Mouse (Mus musculus): Measurements from ENCODE around the gene Slit3. TPM values are rescaled to one million over a fixed set of nuclear protein-coding genes. Genes with fewer than 3 reads are reported as not detected.

The Slit3 gene
- polyA plus RNA-seq, 1 experiment from 2014 or later, result 28.0 TPM

DNA sequence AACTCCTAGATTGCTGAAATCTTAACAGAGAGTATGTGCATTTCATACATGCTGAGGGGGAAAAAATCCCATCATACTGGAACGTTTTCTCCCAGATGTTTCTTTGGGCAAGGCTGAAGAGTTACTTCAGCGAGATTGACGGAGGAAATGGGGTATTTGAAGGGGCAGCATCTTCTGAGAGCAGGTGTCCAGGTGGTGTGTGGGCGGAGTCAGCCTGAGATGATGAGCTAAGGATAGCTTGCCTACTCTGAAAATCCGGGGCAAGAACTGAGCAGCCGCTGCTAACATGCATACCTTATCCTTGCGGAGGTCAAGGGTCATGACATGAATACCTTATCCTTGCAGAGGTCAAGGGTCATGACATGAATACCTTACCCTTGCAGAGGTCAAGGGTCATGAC lies 576.5 kb downstream of the Slit3 start:
- Histone ChIP-seq H3K27ac (no peak overlapping the region), H3K36me3 (peaks cover 41% of the 10 kb centered on the region), H3K4me1 (no peaks in the 10 kb centered on the region), H3K9me3 (no peaks in the 10 kb centered on the region), H3K4me3 (no peak overlapping the region), H3K9ac (no peak overlapping the region), H3K4me2 (no peak overlapping the region), H3K27me3 (no peaks in the 10 kb centered on the region)
- WGBS, result 90% methylated on average over 7 of the region's 7 CpGs
- no peak for ATAC-seq (ENCODE audit: insufficient number of reproducible peaks, insufficient read depth, low FRiP score, low TSS enrichment, low read depth)

DNA sequence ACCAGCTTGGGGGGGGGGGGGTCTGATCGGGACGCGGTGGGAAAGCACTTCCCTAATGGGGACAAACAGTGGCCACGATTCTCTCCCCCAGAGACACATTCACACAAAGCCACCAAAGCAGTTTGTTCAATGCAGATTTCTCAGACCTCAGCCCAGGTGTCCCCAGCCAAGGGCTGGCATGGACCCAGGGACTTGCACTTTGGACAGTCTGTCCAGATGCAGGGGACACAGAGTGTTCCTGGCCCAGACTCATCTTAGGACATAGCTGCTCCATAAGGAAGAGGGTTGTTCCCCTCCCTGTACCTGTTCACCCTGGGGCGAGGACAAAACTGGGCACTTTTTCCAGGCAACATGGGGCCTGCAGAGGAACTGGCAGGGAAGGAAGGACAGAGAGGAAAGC lies 577.9 kb downstream of the Slit3 start:
- H3K9me3 ChIP-seq, result peaks cover 11% of the 10 kb centered on the region
- ATAC-seq (ENCODE audit: insufficient number of reproducible peaks, insufficient read depth, low FRiP score, low TSS enrichment, low read depth), result no peak
- no peaks in the 10 kb centered on the region for H3K4me1 ChIP-seq
- H3K4me2 ChIP-seq, result no peak overlapping the region
- no peak overlapping the region for H3K27ac ChIP-seq
- H3K9ac ChIP-seq, result no peak overlapping the region
- 90% methylated on average over 5 of the region's 5 CpGs for WGBS
- peaks cover 52% of the 10 kb centered on the region for H3K36me3 ChIP-seq
- no peaks in the 10 kb centered on the region for H3K27me3 ChIP-seq
- no peak overlapping the region for H3K4me3 ChIP-seq

DNA sequence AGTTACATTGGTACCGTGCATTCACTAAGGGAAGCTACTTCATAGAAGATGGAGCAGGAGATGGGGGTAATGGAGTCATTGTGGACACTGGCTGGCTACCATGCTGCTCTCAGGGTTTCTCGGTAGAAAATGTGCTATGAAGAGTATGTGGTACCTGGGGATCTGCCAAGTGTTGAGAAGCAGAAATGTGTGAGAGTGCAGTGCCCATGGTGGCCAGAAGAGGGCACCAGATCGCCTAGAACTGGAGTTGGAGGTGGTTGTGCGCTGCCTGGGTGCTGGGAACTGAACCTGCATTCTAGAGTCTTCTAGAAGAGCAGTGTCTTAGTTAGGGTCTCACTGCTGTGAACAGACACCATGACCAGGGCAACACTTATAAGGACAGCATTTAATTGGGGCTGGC lies 582.4 kb downstream of the Slit3 start:
- H3K9me3 ChIP-seq, result peaks cover 11% of the 10 kb centered on the region
- H3K4me3 ChIP-seq, result no peak overlapping the region
- no peaks in the 10 kb centered on the region for H3K4me1 ChIP-seq
- no peak overlapping the region for H3K9ac ChIP-seq
- ATAC-seq (ENCODE audit: insufficient number of reproducible peaks, insufficient read depth, low FRiP score, low TSS enrichment, low read depth), result no peak
- H3K27me3 ChIP-seq, result no peaks in the 10 kb centered on the region
- H3K36me3 ChIP-seq, result peaks cover 81% of the 10 kb centered on the region
- no peak overlapping the region for H3K27ac ChIP-seq
- no peak overlapping the region for H3K4me2 ChIP-seq
- WGBS, result 71% methylated on average over 4 of the region's 4 CpGs

DNA sequence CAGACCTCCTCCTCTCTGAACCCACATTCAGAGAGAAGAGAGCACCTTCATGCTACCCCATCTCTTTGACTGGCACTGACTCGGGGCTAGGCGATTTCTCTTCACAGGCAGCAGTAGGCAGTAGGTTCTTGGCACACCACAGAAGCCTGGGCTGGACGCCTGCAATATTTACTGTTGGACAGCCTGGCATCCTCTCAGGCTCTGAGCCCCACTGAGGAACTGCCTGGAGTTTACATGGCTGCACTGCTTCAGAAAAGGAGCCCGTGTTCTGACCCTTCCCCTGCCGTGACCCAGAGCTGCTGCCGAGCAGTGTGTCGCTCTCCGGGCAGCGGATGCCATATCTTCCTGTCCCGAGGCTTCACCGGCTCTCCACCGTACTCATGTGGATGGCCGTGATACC lies 583.4 kb downstream of the Slit3 start:
- H3K36me3 ChIP-seq, result peaks cover 76% of the 10 kb centered on the region
- no peaks in the 10 kb centered on the region for H3K27me3 ChIP-seq
- H3K4me2 ChIP-seq, result no peak overlapping the region
- H3K27ac ChIP-seq, result no peak overlapping the region
- H3K9me3 ChIP-seq, result peaks cover 11% of the 10 kb centered on the region
- H3K4me1 ChIP-seq, result no peaks in the 10 kb centered on the region
- H3K4me3 ChIP-seq, result no peak overlapping the region
- no peak for ATAC-seq (ENCODE audit: insufficient number of reproducible peaks, insufficient read depth, low FRiP score, low TSS enrichment, low read depth)
- H3K9ac ChIP-seq, result no peak overlapping the region
- 96% methylated on average over 13 of the region's 13 CpGs for WGBS

DNA sequence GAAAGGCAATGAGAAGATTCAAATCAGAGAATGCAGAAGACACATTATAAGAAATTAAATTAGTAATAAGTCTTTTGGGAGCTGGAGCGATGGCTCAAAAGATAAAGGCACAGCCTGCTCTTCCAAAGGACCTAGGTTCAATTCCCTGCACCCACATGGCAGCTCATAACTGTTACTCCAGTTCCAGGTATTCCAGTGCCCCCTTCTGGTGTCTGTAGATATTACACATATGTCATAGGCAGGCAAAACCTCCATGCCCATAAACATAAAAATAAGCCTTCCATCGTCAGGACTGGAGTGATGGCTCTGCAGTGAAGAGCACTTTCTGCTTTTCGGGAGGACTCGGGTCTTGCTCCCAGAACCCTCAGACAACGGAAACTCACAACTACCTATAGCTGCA lies 583.9 kb downstream of the Slit3 start:
- no peak overlapping the region for H3K4me2 ChIP-seq
- peaks cover 71% of the 10 kb centered on the region for H3K36me3 ChIP-seq
- no peak for ATAC-seq (ENCODE audit: insufficient number of reproducible peaks, insufficient read depth, low FRiP score, low TSS enrichment, low read depth)
- no peak overlapping the region for H3K27ac ChIP-seq
- H3K9ac ChIP-seq, result no peak overlapping the region
- H3K4me3 ChIP-seq, result no peak overlapping the region
- H3K9me3 ChIP-seq, result peaks cover 11% of the 10 kb centered on the region
- H3K27me3 ChIP-seq, result no peaks in the 10 kb centered on the region
- H3K4me1 ChIP-seq, result no peaks in the 10 kb centered on the region
- 90% methylated on average over 5 of the region's 5 CpGs for WGBS

DNA sequence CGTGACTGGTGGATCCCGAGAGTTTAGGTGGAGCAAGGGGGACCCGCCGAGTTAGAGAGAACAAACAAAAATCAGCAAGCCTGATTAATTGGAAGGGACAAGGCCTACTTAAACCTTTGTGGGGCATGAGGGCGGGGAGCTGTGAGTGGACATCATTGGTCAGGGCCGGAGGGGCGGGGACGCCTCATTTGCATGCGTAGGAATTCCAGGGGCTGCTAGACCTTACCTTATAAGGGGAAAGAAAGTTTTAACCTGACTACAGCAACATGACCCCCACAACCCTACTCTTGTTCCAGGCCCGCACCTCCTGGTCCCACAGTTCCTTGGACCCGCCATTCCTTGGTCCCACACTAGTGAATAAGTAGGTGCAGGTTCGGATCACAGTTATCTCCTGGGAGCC lies 586.4 kb downstream of the Slit3 start:
- ATAC-seq (ENCODE audit: insufficient number of reproducible peaks, insufficient read depth, low FRiP score, low TSS enrichment, low read depth), result no peak
- no peaks in the 10 kb centered on the region for H3K27me3 ChIP-seq
- H3K27ac ChIP-seq, result no peak overlapping the region
- H3K4me2 ChIP-seq, result no peak overlapping the region
- peaks cover 59% of the 10 kb centered on the region for H3K36me3 ChIP-seq
- no peak overlapping the region for H3K9ac ChIP-seq
- H3K4me1 ChIP-seq, result no peaks in the 10 kb centered on the region
- 88% methylated on average over 12 of the region's 12 CpGs for WGBS
- H3K9me3 ChIP-seq, result peaks cover 11% of the 10 kb centered on the region
- no peak overlapping the region for H3K4me3 ChIP-seq

DNA sequence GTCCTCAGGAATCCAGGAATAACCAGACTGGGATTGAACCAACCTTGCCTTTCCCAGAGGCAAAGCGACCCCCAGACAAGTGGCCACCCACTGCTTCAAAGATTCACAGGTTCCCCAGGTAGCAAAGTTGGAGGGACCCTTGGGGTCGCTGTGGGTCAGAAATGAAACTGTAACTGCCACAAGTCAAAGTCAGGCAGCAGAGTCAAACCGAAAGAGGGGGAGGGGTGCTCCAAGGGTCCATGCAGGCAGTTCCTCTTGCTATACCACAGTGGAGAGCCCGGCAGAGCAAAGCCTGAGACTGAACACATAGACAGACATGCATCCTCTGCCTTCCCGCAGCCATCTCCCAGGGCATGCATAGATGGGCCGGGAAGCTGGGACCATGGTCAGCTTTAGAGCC lies 590.3 kb downstream of the Slit3 start:
- peaks cover 21% of the 10 kb centered on the region; the same call in 1 of the 2 replicates for H3K36me3 ChIP-seq
- no peak overlapping the region for H3K9ac ChIP-seq
- H3K4me2 ChIP-seq, result no peak overlapping the region
- no peaks in the 10 kb centered on the region for H3K9me3 ChIP-seq
- H3K27ac ChIP-seq, result no peak overlapping the region
- ATAC-seq (ENCODE audit: insufficient number of reproducible peaks, insufficient read depth, low FRiP score, low TSS enrichment, low read depth), result no peak
- no peaks in the 10 kb centered on the region for H3K27me3 ChIP-seq
- no peaks in the 10 kb centered on the region for H3K4me1 ChIP-seq
- 88% methylated on average over 6 of the region's 6 CpGs for WGBS
- H3K4me3 ChIP-seq, result no peak overlapping the region

DNA sequence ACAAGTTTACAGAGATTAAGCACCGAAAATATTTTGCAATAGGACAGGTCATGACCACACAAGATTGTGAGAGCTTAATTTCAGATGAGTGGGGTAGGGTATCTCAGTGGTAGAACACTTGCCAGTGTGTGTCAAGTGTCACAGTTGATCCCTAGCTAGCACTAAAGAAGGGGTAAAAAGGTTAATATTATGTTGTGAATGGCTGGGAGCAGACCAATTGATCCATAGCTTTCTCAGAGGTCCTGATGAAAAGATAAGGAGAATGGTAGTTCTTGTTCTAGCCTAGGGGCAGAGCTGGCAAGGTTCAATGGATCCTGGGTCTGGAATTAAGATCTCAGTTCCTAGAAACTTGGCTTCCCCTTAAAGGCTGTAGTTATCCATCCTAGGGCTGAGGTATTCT lies 597.9 kb downstream of the Slit3 start:
- no peak for ATAC-seq (ENCODE audit: insufficient number of reproducible peaks, insufficient read depth, low FRiP score, low TSS enrichment, low read depth)
- 67% methylated on average over 1 of the region's 1 CpGs for WGBS
- Histone ChIP-seq H3K27ac (no peak overlapping the region), H3K4me3 (no peak overlapping the region), H3K4me1 (no peaks in the 10 kb centered on the region), H3K9ac (no peak overlapping the region), H3K36me3 (no peaks in the 10 kb centered on the region), H3K27me3 (no peaks in the 10 kb centered on the region), H3K4me2 (no peak overlapping the region), H3K9me3 (no peaks in the 10 kb centered on the region)

DNA sequence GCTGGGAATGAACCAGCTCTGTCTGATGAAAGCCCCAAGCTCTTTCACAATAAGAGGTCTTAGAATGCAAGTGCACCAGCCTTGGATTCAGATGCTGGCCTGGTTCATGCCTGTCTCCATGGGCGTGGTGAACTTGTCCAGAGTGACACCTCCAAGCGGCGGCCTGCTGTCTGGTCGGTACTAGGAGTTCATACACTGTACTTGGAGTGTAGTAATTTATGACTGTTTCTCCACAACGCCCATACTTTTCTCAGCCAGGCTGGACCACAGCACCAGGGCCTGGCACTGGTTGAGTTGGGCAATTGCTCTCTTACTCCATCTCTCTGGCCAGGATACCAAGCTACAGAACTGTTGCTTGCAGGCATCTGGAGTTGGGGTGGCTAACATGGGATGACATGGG lies 602.9 kb downstream of the Slit3 start:
- Histone ChIP-seq H3K4me1 (0 out of 2 replicates have a peak, but pooled peaks cover 3% of the 10 kb centered on the region), H3K9me3 (no peaks in the 10 kb centered on the region), H3K36me3 (no peaks in the 10 kb centered on the region), H3K27ac (no peak overlapping the region), H3K27me3 (no peaks in the 10 kb centered on the region), H3K4me3 (no peak overlapping the region), H3K9ac (no peak overlapping the region), H3K4me2 (no peak overlapping the region)
- no peak for ATAC-seq (ENCODE audit: insufficient number of reproducible peaks, insufficient read depth, low FRiP score, low TSS enrichment, low read depth)
- 88% methylated on average over 5 of the region's 5 CpGs for WGBS

DNA sequence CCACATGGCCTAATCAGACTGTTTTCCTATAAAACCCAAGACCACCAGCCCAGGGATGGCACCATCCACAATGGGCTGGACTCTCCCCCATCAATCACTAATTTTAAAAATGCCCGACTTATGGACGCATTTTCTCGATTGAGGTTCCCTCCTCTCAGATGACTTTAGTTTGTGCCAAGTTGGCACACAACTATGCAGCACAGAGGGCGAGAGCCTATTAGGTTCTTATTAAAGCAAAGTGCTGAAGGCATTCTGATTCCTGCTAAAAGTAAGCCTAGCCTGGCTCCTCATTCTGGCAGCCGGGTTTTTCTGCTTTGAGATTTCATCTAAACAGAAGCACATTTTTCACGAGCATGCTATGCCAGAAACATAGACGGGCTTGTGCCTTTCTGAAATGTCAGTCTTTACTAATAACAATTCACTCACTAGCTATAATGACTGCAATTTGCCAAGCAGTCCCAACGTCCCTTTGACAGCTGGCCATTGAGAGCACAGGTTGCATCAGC lies 605.4 kb downstream of the Slit3 start:
- WGBS, result 57% methylated on average over 8 of the region's 8 CpGs
- Histone ChIP-seq H3K9me3 (no peaks in the 10 kb centered on the region), H3K4me1 (0 out of 2 replicates have a peak, but pooled peaks cover 7% of the 10 kb centered on the region), H3K4me2 (no peak overlapping the region), H3K36me3 (no peaks in the 10 kb centered on the region), H3K4me3 (no peak overlapping the region), H3K27me3 (no peaks in the 10 kb centered on the region), H3K27ac (no peak overlapping the region), H3K9ac (no peak overlapping the region)
- no peak for ATAC-seq (ENCODE audit: insufficient number of reproducible peaks, insufficient read depth, low FRiP score, low TSS enrichment, low read depth)

DNA sequence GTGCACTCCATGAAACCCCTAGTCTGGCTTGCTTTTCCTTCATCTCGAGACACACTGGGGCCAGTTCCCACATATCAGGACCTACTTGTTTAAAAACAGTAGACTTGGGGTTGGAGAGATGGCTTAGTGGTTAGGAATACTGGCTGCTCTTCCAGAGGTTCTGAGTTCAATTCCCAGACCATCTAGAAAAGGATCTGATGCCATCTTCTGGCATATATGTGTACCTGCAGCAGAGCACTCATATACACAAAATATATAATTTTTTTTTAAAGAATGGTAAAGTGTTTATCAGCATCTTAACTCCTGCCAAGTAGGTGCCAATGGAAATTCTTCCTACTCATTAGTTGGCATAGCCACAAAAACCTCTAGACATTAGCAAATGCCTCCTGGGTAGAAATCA lies 607.2 kb downstream of the Slit3 start:
- no peaks in the 10 kb centered on the region for H3K9me3 ChIP-seq
- no peak for ATAC-seq (ENCODE audit: insufficient number of reproducible peaks, insufficient read depth, low FRiP score, low TSS enrichment, low read depth)
- 84% methylated on average over 1 of the region's 1 CpGs for WGBS
- no peaks in the 10 kb centered on the region for H3K36me3 ChIP-seq
- H3K27me3 ChIP-seq, result no peaks in the 10 kb centered on the region
- H3K4me3 ChIP-seq, result no peak overlapping the region
- 0 out of 2 replicates have a peak, but pooled peaks cover 7% of the 10 kb centered on the region for H3K4me1 ChIP-seq
- no peak overlapping the region for H3K4me2 ChIP-seq
- H3K27ac ChIP-seq, result no peak overlapping the region
- no peak overlapping the region for H3K9ac ChIP-seq

DNA sequence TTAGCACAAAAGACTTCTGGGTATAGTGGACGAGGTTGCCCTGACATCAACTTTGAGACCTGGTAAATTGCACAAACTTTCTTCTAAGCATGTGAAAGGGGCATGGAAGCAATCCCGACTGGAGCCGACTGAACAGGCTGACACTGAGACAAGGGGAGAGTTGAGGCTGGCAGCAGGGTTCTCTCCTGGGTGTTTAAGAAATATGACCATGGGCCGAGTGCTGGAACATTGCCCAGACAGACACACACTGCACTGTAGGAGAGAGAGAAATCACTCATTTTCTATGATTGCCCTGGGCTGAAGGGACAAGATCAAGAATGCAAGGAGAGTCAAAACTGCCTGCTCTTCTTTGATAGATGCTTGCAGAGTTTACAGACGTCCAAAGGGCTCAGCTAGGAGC lies 608.2 kb downstream of the Slit3 start:
- ATAC-seq (ENCODE audit: insufficient number of reproducible peaks, insufficient read depth, low FRiP score, low TSS enrichment, low read depth), result no peak
- Histone ChIP-seq H3K9me3 (no peaks in the 10 kb centered on the region), H3K4me1 (0 out of 2 replicates have a peak, but pooled peaks cover 7% of the 10 kb centered on the region), H3K27ac (no peak overlapping the region), H3K4me2 (no peak overlapping the region), H3K9ac (no peak overlapping the region), H3K36me3 (no peaks in the 10 kb centered on the region), H3K27me3 (no peaks in the 10 kb centered on the region), H3K4me3 (no peak overlapping the region)
- WGBS, result 41% methylated on average over 5 of the region's 5 CpGs

DNA sequence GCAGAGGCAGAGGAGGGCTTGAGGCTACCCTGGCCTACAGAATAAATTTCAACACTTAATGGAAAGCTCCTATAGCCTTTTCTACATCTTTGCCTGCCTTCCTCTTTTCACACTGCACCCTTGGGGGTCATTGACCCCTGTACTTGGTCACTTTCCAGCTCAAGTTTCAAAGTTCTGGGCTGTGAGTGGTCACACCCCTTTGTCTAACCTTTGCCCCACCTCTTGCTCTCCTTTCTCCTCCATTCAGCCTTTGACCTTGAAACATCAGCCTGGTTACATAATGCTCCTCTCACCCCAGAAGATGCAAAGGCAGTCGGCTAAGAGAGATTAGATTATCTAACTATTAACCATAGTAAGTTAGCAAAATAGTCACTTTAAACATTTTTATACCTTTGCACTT lies 611.3 kb downstream of the Slit3 start:
- Histone ChIP-seq H3K27me3 (no peaks in the 10 kb centered on the region), H3K9ac (no peak overlapping the region), H3K4me1 (0 out of 2 replicates have a peak, but pooled peaks cover 4% of the 10 kb centered on the region), H3K4me2 (no peak overlapping the region), H3K27ac (no peak overlapping the region), H3K9me3 (no peaks in the 10 kb centered on the region), H3K36me3 (no peaks in the 10 kb centered on the region), H3K4me3 (no peak overlapping the region)
- WGBS, result 58% methylated on average over 1 of the region's 1 CpGs
- no peak for ATAC-seq (ENCODE audit: insufficient number of reproducible peaks, insufficient read depth, low FRiP score, low TSS enrichment, low read depth)

Data from embryonic facial prominence, embryonic 13.5 days (tissue).